Mouse (Mus musculus) WW6 (cell line): ENCODE data around the gene Cyfip2.

Experiments
- DNase-seq: peaks from one replicate; pipeline ENCODE4 v3.0.0-alpha.2; 2013; ENCODE audit warnings: low read depth, low spot score

Cyfip2 gene

DNA sequence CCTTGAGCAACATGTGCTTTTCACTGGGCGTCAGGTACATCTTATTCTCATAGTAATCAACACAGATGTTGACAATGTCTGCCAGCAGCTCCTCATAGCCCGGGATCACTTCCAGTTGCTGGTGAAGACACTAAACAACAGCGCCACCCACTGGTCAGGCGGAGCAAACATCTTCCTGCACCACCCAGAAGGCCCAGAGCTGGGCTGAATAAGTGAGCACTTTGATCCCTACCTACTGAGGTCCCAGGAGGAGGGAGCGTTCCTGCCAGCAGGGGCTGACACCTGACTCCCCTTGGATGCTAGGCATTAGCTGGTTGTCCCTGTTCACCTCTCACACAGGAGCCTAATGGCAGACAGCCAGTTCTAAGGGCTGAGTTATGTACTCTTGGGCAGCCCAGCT is 35.9 kb downstream of the Cyfip2 start:
- DNase-seq, result peak; percentile 86

DNA sequence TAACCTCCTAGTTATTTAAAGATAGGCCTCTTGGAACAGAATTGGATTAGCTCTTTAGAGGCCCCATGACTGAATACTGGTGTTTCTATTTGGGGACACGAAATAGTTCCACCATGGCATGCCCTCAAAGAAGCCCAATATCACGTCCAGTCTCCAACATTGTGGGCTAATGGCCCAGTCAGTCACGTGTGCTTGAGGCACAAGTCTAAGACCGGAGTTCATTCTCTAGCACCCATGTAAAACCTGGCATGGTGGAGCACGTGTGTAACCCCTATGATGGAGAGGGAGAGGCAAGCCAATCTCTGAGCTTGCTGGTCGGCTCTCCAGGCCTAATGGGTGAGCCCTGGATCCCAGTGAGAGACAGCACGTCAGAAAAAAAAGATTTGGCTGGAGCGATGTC is 36.5 kb downstream of the Cyfip2 start:
- DNase-seq, result no peak

DNA sequence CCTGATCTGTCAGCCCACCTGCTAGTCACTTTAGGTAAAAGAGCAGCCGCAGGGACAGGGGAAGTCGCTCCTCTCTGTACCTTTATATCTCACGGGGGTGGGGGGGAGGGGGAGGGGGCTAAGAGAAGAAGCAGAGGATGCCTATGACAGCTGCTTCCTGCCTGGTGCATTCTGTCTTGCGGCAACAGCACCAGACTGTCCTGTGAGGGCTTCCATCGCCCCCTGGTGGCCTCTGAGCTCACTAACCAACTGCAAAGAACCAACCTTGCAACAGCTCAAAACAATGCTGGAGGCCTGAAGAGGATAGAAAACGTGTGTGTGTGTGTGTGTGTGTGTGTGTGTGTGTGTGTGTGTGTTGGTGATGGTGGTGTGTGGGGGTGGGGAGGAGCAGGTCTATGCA is 37.4 kb downstream of the Cyfip2 start:
- peak; percentile 65 for DNase-seq

DNA sequence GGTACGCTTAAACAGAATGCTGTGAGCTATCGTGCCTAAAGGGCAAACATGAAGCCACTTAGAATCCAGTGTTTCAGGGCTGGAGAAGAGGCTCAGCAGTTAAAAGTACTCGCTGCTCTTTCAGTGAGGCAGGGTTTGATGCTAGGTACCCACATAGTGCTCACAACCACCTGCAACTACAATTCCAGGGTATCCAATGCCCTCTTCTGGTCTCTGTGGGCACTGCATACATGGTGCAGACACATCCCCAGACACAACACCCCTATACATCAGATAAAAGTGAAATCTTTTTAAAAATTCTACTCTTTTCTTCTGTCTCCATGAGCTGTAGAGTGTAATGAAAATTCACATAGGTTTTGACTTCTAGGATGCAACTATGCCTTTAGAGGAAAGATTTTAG is 38.7 kb downstream of the Cyfip2 start:
- DNase-seq, result no peak

DNA sequence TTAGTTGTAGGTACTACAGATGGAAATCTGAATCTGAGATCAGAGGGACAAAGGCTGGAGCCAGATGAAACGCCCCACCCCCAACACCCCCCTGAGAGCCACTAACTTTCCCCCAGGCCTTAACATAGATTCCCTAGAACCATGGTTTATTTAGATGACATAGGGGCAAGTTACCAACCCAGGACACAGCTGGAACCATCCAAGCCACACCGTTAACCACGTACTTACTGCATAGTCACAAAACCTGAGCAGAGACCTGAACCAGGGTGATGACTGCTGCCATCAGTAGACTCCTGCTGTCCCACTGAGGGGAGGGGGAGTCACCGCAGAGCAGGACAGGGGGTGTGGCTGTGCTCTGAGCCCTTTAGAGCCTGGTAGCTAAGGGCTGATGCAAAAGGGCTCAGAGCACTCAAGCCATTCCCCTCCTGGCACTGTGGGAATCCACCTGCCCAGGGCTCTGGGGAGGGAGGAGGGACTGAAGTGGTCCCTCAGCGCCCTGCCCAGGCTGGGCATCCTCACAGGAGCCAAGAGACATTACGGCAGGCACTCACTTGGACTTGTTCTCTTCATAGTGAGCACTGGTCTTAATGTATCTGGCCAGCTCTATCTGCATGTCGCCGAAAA is 40.5 kb downstream of the Cyfip2 start:
- DNase-seq, result no peak

DNA sequence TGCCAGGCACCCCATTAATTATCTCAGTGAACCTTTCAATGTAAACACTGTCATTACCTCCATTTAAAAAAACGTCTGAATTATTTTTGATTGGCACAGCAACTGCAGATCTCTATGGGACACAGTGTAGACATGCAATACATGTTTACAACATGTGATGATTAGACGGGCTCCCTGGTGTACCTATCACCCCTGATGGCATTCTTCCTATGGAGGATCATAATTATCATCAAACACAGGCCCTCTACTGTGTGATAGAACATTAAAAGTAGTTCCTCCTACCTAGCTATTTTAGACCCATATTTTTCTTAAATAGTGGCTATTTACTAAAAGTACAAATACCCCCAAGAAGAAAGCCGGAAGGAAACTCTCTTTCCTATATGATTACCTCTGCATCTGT is 42.8 kb downstream of the Cyfip2 start:
- no peak for DNase-seq

DNA sequence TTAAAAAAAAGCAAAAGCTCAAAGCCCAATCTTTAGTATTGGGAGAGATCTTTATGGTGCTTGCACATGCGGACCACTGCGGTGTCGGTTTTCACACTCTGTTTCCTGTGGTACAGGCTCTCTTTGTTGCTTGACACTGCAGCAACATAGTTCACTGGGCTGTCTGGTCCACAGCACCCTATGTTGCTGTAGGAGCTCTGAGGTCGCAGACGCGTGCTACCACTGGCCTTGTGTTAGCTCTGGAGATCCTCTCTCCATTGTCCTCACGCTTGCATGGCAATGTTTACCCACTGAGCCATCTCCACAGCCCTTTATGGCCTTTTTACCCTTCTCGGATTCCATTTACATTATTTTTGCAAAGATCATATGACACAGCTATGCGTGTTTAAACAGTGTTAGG is 43.3 kb downstream of the Cyfip2 start:
- DNase-seq, result no peak

DNA sequence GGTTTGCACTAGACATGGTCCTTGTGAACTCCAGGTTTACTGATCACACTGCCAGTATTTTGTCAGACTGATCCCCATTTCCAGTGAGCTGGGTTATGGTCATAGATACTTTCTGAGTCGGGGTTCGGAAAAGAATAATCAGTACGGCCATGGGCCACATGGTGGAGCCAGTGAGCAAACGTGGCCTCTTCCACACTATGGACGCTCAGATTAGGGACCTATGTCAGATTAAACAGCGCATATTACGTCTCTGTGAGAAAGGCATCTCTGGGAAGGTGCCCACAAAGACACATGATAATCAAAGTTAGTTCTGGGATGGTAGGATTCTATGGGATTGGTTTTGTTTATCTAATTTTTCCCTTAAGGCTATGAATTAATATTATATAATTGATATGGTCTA is 43.7 kb downstream of the Cyfip2 start:
- no peak for DNase-seq

DNA sequence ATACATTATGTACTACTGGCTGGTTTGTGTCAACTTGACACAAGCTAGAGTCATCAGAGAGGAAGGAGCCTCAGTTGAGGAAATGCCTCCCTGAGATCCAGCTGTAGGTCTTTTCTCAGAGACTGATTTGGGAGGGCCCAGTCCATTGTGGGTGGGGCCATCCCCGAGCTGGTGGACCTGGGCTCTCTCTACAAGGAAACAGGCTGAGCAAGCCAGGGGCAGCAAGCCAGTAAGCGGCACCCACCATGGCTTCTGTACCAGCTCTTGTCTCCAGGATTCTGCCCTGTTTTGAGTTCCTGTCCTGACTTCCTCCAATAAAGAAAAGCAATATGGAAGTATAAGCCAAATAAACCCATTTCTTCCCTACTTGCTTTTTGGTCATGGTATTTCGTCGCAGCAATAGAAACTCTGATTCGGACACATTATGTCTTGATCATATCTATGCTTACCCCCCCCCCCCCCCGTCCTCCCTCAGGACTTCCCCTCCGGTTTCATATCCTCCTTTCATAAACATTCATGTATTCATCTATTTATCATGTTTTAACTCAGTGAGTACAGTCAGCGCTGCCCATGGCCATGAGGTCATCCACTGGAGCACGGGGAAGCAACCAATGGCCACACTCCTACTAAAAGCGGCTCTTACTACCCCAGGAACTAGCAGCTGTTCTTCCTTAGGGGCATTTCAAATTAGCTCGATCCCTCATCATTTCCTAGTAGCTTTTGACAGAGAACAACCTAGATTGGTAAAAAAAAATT is 47.5 kb downstream of the Cyfip2 start:
- no peak for DNase-seq

DNA sequence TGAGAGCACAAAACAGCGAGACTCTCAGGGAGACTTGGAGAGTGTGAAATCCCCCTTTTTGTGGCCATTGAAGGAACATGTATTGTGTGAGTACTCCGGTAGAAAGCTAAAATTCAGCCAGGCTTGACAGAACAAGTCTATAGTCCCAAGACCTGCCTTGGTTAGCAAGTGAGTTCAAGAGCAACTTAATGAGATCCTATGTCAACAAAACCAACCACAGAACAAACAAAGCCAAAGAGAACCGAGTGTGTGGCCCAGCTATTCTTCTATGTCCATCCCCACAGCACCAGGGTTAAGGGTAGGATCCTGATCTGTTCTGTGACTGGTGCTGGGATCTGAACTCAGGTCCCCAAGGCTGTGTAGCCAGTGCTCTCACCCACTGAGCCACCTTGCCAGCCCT is 48.1 kb downstream of the Cyfip2 start:
- DNase-seq, result no peak

DNA sequence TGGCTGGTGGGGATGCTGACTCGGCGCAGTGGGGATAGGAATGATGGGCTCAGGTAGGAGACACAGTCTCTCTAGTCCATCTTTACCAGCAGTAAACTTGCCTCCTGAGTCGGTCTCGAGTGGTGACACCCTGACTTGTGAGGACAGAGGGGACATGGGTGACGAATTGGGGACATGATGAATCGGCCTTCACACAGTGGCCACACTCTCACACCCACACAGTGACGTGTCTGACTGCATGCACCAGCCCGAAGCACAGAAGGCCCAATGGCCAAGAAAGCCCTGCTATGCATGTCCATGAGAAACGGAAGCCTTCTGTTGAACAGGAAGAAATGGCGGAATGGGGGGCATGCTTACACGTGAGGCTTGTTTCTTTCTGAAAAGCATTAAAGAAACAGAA is 49.4 kb downstream of the Cyfip2 start:
- DNase-seq, result no peak

DNA sequence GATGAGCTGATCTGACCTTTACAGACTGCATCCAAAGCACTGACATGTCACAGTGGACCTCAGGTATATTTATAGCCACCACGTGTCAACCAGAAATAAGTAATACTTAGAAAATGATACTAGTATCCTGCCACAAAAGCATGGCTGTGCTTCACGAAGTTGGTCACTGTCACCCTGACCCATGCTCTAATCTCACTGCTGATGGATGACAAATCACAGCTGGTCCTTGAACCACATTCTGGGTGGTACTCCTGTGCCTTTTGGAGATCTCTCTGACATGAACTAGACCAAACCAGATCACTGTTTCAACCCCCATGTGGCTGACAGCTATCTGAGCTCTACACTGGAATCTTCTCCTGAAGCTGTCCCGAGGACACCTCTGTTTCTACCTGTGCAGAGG is 49.8 kb downstream of the Cyfip2 start:
- no peak for DNase-seq

DNA sequence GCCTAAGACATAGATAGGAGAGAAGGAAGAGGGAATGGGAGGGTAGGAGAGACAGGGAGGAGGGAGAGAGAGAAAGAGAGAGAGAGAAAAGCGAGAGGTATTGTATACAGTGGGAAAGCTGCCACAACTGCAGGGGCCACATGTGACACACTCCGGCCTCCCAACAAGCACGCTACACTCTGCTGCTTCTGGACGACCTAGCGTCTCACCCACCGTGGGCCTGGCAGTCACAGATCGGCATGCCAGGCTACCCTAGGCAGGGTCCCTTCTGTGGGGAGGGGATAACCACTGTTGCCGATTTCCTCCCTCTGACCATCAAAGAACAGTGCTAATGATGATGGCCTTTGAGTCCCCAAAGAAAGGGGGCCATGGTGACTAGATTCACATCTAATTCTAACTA is 53.9 kb downstream of the Cyfip2 start:
- no peak for DNase-seq

DNA sequence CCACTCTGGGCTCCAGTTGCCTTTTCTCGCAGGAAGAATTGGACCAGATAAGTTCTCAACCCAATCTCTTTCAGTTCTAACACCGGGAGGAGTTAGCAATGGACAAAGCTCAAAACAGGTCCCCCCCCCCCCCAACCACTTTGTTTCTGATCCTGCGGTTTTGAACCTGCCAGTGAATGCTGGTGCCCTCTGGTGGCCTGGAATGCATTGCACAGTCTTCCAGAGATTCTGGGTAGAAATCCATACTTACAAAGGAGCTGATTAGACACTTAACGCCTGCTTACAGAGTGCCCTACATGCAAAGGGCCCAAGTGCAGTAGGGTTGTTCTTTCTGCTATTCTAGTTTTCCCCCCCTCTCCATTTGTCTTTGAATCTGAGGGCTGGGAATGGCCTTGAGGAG is 54.5 kb downstream of the Cyfip2 start:
- DNase-seq, result peak; percentile 49

DNA sequence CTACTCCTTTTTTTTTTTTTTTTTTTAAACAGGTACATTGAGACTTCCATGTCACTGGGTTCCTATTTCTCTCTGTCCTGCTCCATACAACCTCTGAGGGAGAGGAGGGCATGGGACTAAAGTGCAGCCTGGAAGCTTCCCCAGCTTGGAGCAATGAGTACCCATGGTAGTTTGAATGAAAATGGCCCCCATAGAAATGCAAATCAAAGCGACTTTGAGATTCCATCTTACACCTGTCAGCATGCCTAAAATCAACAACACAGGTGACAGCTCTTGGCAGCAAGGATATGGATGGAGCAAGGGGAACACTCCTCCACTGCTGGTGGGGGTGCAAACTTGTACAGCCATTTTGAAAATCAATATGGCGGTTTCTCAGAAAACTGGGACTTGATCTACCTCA is 57.4 kb downstream of the Cyfip2 start:
- DNase-seq, result no peak

DNA sequence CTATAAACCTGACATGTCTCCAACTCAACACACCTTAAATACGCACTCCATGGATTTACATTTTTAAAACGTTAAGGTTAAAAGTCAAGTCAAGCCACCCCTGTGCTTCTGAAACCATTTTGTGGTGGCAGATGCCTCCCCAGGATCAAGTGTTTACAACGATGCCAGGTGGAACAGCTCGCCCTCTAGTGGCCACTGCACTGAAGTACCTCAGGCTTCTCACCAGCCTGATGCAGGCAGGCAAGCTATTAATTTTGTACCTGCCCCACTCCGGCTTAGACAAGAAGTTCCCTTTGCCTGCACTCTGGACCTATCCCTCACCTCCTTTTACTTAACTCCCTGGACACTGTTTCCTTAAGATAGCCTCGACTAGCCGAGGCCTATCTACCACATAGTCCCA is 60.7 kb downstream of the Cyfip2 start:
- DNase-seq, result no peak

DNA sequence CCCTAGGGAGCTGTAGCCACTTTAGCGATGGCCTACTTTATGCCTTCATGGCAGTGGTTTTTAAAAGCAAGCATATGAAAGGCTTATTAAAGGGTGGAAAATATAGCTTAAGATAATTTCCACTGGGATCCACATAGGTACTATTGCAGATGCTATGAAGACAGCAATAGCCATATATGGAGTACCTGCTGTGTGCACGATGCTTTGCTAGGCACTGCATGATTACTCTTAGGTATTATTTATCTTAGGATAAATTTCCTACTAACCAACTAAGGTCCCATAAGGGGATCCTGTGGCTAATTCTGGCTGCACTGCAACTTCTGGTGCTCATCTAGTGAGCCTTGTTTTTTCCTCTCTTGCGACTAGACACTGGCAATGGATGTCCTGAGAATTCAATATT is 64.3 kb downstream of the Cyfip2 start:
- no peak for DNase-seq

DNA sequence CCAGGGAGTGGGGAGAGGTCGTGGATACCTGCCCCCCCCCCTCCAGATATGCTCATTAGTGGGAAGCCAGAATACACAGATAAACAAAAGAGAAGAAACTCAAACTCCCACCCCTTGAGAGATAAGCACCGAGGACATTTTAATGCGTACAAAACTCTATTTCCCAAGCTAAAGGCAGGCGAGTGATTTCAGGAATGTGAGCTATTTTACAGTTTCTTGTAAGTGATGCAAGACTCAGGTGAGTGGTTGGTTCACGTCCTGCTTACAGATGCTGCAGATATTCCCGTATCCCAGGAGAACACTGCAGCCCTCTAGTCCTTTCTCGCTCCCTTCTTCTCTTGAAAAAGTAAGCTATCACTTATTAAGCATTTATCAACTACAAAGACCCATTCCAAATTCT is 66.3 kb downstream of the Cyfip2 start:
- no peak for DNase-seq

DNA sequence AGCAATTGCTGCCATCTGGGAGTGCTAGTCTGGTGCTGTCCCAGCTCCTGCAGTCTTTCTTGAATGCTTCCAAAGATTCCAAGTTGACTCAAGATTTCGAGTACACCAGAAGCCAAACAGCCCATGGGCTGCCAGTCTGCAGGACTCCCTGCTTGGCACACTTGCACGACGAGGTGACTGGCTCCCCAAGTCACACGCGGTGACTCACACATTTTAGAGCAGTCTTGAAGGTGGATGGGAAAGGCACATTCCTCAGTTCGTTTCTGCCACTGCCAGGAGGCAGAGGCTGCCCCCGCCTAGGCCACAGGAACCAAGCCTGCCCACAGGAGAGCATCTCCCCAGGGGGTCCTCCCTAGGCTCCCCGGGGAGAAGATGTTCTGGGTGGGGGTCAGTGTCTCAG is 66.7 kb downstream of the Cyfip2 start:
- no peak for DNase-seq

DNA sequence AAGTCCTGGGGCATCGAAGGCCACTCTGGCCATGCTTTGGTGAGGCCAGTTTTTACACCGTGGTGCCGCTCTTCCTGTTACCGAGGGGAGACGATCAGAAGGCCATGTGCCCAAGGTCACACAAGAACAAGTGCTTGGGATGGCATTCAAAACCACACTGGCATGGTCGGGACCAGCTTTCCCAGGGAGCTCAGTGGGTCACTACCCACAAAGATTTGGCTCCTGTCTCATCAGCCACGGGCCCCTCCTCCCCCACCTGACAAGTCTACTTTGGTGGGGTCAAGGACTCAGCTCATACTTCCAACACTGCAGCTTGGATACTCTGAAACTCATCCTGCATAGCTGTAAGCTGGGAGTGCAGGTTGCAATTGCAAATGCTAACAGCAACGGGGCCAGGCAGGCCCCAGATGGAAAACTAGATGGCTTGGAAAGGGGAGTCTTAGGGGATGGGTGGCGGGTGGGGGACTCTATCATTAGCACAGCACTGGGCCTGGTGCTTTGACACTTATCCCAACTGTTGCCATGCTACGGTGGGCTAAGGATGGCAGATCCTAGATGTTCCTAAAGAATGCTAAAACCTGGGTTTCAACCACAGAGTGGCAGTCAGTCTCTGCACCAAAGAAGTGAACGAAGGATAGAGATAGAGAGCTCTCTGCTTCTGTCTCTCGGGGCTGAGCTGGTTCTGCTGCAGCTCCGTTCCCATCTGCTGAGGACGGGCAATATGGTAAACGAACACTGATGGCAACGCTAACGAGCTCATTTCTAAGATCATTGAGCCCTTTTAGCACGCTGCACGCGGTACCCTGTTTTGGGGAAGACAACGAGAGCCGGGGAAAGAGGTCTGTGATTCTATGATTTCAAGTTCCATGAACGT is 67.7 kb downstream of the Cyfip2 start:
- no peak for DNase-seq

DNA sequence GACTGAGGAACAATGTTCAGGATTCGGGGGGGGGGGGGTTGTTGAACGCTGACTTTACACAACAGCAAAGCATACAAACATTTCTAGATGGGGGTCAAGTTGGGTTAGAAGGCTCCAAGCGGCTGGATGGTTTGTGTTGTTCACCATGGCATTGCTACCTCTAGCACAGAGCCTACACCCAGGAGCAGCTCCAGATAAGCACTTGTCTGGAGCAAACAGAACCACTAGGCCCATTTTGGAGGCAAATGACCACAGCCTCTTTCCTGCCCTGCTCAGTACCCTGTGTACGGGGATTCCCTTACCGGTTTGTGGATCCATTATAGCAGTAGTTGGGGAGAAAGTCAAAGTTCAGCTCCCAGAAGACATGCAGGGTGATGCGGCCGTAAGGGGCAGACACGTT is 70.7 kb downstream of the Cyfip2 start:
- DNase-seq, result no peak

DNA sequence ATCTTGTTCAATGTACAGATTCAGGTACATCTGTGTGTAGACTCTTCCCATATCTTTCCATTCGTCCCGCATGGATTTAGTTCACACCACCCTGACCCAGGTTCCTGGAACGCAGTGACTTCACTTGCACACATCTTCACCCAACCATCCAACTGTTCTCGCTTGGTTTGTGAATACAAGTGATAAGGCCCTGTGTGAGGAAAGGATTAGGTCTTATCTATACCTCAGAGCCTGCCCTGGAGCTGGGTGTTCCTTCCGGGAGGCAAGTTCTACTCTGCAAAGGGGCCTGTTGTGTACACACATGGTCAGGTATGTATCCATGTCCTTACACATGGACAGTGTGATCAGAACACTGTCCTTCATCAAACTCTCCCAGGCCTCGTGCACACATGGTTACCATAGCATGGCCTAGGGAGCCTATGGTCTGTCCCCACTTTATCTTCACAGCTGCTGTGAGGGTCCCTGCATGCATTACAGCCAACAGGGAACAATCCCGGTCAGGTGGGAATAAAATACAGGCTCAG is 71.4 kb downstream of the Cyfip2 start:
- no peak for DNase-seq

DNA sequence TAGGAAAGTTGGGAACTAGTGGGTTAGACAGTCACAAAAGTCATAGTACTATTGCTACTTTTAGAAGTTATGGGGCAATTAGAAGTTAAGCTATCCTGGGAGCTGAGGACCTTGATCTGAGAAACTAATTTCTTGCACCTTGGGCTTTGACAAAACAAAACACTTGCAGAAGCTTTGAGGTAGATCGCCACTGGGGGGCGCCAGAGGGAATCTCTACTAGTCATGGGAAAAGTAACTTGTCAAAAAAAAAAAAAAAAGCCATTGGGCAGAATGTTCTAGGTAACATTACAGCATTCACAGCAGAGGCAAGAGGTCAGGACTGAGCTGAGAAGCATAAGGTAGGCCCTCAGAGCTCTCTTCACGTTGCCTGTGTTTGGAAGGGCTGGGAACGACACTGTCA is 75.7 kb downstream of the Cyfip2 start:
- no peak for DNase-seq
